Mouse (Mus musculus): ENCODE results near the gene Mapkapk5.
A peak's percentile ranks its signal among the peaks of the same experiment; 100 is the strongest.

Mapkapk5 gene

GRCm38 (mm10) chr5:121545793-121546529 lies at the start of gene Mapkapk5:
Mapkapk5 (minus strand) TSS chr5:121545905.
- Histone ChIP-seq H3K9me3 (ENCODE audit: low read length) (no peaks in the 10 kb centered on the region), H3K4me1 (replicated peaks; ENCODE audit: low read depth, low read length) (peaks cover 50% of the 10 kb centered on the region), H3K27me3 (ENCODE audit: insufficient read depth, low read length) (no peaks in the 10 kb centered on the region), H3K36me3 (ENCODE audit: insufficient read depth, low read length) (peaks cover 17% of the 10 kb centered on the region), H3K4me3 (replicated peaks; ENCODE audit: low read length) (peak within 1 kb of the TSS; percentile 98)
- no peak for TF ChIP-seq CTCF (conservative IDR thresholded peaks at IDR 0.05; ENCODE audit: low read length)
- no peak for TF ChIP-seq NANOG (IDR thresholded peaks at IDR 0.05; ENCODE audit: borderline replicate concordance, low read length)
- TF ChIP-seq POU5F1 (IDR thresholded peaks at IDR 0.05; ENCODE audit: borderline replicate concordance, low read length), result no peak

DNA sequence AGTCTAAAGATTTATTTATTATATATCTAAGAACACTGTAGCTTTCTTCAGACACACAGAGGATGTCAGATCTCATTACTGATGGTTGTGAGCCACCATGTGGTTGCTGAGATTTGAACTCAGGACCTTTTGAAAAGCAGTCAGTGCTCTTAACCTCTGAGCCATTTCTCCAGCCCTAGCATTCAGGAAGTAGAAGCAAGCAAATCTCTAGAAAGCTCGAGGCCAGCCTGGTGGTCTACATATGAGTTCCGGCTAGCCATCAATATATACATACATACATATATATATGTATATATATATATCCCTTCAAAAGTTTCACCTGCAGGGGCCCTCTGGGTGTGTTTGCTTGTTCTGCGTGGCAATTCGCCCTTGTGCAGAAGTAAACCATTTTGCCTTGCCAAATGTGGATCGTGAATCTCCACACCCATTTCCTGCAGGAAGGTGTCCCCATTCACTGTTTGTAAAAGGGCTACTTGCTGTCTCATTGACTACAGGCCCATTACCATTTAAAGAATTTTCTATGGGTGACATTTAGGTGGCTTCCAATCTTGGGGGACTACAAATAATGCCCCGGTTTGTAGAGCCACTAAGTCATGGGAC lies 49.1 kb upstream of the Mapkapk5 start:
- no peaks in the 10 kb centered on the region for H3K9me3 ChIP-seq (ENCODE audit: low read length)
- peaks cover 23% of the 10 kb centered on the region for H3K36me3 ChIP-seq (ENCODE audit: insufficient read depth, low read length)
- no peaks in the 10 kb centered on the region for H3K27me3 ChIP-seq (ENCODE audit: insufficient read depth, low read length)
- H3K4me3 ChIP-seq (replicated peaks; ENCODE audit: low read length), result no peak overlapping the region
- H3K4me1 ChIP-seq (replicated peaks; ENCODE audit: low read depth, low read length), result peaks cover 77% of the 10 kb centered on the region
- no peak for TF ChIP-seq POU5F1 (IDR thresholded peaks at IDR 0.05; ENCODE audit: borderline replicate concordance, low read length)
- no peak for TF ChIP-seq NANOG (IDR thresholded peaks at IDR 0.05; ENCODE audit: borderline replicate concordance, low read length)
- no peak for TF ChIP-seq CTCF (conservative IDR thresholded peaks at IDR 0.05; ENCODE audit: low read length)

DNA sequence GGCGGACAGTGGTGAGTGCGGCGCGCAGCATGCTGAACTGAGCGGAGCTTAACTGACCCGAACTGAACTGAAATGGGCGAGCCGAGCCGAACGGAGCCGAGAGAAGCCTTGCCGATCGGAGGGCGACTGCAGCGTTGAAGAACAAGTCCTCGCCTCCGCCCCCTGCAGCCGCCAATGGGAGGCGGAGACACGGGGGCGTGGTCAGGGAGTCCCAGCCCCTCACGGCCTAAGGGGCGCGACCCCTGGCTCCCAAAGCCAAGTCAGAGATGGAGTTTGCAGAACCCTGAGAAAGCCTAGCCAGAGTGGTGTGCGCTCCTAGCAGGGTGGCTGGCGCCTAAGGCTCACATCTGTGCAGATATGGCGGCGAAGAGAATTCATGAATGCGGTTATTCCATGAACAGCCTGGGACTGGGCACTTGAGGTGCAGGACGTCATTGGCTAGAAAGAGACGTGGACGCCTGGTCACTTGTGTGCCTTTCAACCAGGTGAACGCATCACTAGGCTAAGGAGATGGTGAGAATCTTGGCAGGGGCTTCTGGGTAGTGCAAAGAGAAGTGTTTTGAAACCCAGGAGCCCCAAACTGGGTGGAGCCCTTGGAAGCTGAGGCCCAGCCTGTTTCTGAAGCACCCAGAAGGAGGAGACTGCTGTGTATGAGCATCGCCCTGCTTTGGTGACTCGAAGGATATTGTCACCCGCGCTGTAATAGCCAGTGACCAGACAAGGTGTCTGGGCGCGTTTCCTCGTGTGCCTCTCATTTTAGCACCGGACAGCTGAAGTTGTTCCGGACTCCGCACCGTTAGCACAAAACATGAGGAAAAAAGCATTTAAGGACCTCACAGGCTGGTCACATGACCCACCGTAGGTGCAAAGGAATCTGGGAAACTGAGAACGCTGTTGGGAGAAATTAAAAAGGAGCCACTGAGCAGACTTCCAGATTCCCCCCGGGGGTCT lies 48.0 kb upstream of the Mapkapk5 start, which contains the start of gene Aldh2:
Gene Aldh2 (minus strand): TSS at position 374 of the 951 bp plus-strand sequence.
- H3K4me3 ChIP-seq (replicated peaks; ENCODE audit: low read length), result peak within 1 kb of the TSS; percentile 89
- TF ChIP-seq POU5F1 (IDR thresholded peaks at IDR 0.05; ENCODE audit: borderline replicate concordance, low read length), result no peak
- no peak for TF ChIP-seq CTCF (conservative IDR thresholded peaks at IDR 0.05; ENCODE audit: low read length)
- no peak for TF ChIP-seq NANOG (IDR thresholded peaks at IDR 0.05; ENCODE audit: borderline replicate concordance, low read length)
- H3K4me1 ChIP-seq (replicated peaks; ENCODE audit: low read depth, low read length), result peaks cover 75% of the 10 kb centered on the region
- H3K36me3 ChIP-seq (ENCODE audit: insufficient read depth, low read length), result peaks cover 31% of the 10 kb centered on the region
- no peaks in the 10 kb centered on the region for H3K27me3 ChIP-seq (ENCODE audit: insufficient read depth, low read length)
- no peaks in the 10 kb centered on the region for H3K9me3 ChIP-seq (ENCODE audit: low read length)

- Histone ChIP-seq H3K4me3 (replicated peaks; ENCODE audit: low read length) (peak overlapping the region; percentile 89), H3K9me3 (ENCODE audit: low read length) (no peaks in the 10 kb centered on the region), H3K36me3 (ENCODE audit: insufficient read depth, low read length) (peaks cover 39% of the 10 kb centered on the region), H3K4me1 (replicated peaks; ENCODE audit: low read depth, low read length) (peaks cover 75% of the 10 kb centered on the region), H3K27me3 (ENCODE audit: insufficient read depth, low read length) (no peaks in the 10 kb centered on the region)
- TF ChIP-seq CTCF (conservative IDR thresholded peaks at IDR 0.05; ENCODE audit: low read length), result no peak
- TF ChIP-seq NANOG (IDR thresholded peaks at IDR 0.05; ENCODE audit: borderline replicate concordance, low read length), result no peak
- no peak for TF ChIP-seq POU5F1 (IDR thresholded peaks at IDR 0.05; ENCODE audit: borderline replicate concordance, low read length)
Observed at GRCm38 (mm10) chr5:121592816-121593407, 47.2 kb upstream of the Mapkapk5 start.

DNA sequence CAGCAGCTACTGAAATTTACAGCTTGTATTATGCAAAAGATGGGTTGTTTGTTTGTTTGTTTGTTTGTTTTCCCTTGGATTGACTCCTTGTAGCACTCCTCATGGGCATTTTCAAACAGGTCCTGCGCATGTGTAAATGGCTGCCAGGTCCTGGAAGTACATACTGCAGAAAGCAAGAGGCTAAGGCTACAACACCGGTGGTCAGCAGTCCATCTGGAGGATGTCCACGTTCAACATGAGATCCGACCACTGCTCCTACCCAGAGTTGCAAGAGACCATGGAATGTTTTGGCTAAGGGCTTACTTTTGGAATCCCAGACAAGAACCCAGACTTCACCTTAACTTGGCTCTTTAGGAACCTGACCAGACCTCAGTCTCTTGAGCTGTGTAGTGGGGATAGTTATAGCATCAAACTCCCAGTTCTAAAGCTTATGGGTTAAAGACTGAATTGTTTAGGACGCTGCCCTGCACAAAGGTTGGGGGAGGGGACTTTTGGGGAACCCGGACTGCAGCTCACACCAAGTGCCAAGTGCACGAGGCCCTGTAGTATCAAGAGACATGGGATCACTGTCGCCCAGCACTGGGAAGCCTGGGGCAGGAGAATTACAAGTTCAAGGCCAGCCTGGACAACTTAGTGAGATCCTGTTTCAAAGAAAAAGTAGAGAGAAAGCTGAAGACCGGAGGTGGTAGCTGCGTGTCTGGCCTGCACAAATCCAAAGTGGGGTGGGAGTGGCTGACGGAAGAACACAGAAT lies 46.5 kb upstream of the Mapkapk5 start:
- TF ChIP-seq CTCF (conservative IDR thresholded peaks at IDR 0.05; ENCODE audit: low read length) (no peak), POU5F1 (IDR thresholded peaks at IDR 0.05; ENCODE audit: borderline replicate concordance, low read length) (no peak)
- Histone ChIP-seq H3K4me3 (replicated peaks; ENCODE audit: low read length) (peak overlapping the region; percentile 89), H3K4me1 (replicated peaks; ENCODE audit: low read depth, low read length) (peaks cover 75% of the 10 kb centered on the region), H3K36me3 (ENCODE audit: insufficient read depth, low read length) (peaks cover 40% of the 10 kb centered on the region), H3K27me3 (ENCODE audit: insufficient read depth, low read length) (no peaks in the 10 kb centered on the region), H3K9me3 (ENCODE audit: low read length) (no peaks in the 10 kb centered on the region)

GRCm38 (mm10) chr5:121591417-121592063 lies 45.8 kb upstream of the Mapkapk5 start:
- Histone ChIP-seq H3K9me3 (ENCODE audit: low read length) (no peaks in the 10 kb centered on the region), H3K27me3 (ENCODE audit: insufficient read depth, low read length) (no peaks in the 10 kb centered on the region), H3K4me1 (replicated peaks; ENCODE audit: low read depth, low read length) (peaks cover 81% of the 10 kb centered on the region), H3K4me3 (replicated peaks; ENCODE audit: low read length) (peak overlapping the region; percentile 89), H3K36me3 (ENCODE audit: insufficient read depth, low read length) (peaks cover 40% of the 10 kb centered on the region)
- TF ChIP-seq CTCF (conservative IDR thresholded peaks at IDR 0.05; ENCODE audit: low read length) (no peak), NANOG (IDR thresholded peaks at IDR 0.05; ENCODE audit: borderline replicate concordance, low read length) (no peak), POU5F1 (IDR thresholded peaks at IDR 0.05; ENCODE audit: borderline replicate concordance, low read length) (no peak)

GRCm38 (mm10) chr5:121589928-121590327 lies 44.2 kb upstream of the Mapkapk5 start:
- H3K27me3 ChIP-seq (ENCODE audit: insufficient read depth, low read length), result no peaks in the 10 kb centered on the region
- H3K36me3 ChIP-seq (ENCODE audit: insufficient read depth, low read length), result peaks cover 40% of the 10 kb centered on the region
- TF ChIP-seq NANOG (IDR thresholded peaks at IDR 0.05; ENCODE audit: borderline replicate concordance, low read length), result no peak
- TF ChIP-seq POU5F1 (IDR thresholded peaks at IDR 0.05; ENCODE audit: borderline replicate concordance, low read length), result no peak
- no peak for TF ChIP-seq CTCF (conservative IDR thresholded peaks at IDR 0.05; ENCODE audit: low read length)
- H3K9me3 ChIP-seq (ENCODE audit: low read length), result no peaks in the 10 kb centered on the region
- H3K4me1 ChIP-seq (replicated peaks; ENCODE audit: low read depth, low read length), result peaks cover 89% of the 10 kb centered on the region
- H3K4me3 ChIP-seq (replicated peaks; ENCODE audit: low read length), result no peak overlapping the region

Data from E14TG2a.4 (cell line).